Mouse (Mus musculus): ENCODE results near the gene Sidt2.

Gene Sidt2

GRCm38 (mm10) chr9:45910995-45911394 lies 44.1 kb downstream of the Sidt2 start:
- in situ Hi-C loops (cut with MboI), result no loop called here

- in situ Hi-C loops (cut with MboI), result no loop called here
These were observed 48.0 kb downstream of the Sidt2 start for GRCm38 (mm10) chr9:45907078-45907428.

- in situ Hi-C loops (cut with MboI), result no loop called here
These were observed 48.5 kb downstream of the Sidt2 start, which contains the start of the genes Pcsk7 and Rnf214 for GRCm38 (mm10) chr9:45906355-45907077. TSS of gene Pcsk7 (plus strand) at chr9:45906497. TSS of gene Rnf214 (minus strand) at chr9:45906911.

GRCm38 (mm10) chr9:45905811-45906237 lies 49.2 kb downstream of the Sidt2 start:
- in situ Hi-C loops (cut with MboI), result no loop called here

GRCm38 (mm10) chr9:45905196-45905595 lies 49.9 kb downstream of the Sidt2 start:
- in situ Hi-C loops (cut with MboI), result no loop called here

- in situ Hi-C loops (cut with MboI), result no loop called here
These were observed 61.4 kb downstream of the Sidt2 start for GRCm38 (mm10) chr9:45893681-45894080.

Measured in mature B cell (primary cell).